Comparison of ENCODE assay signal across 11 mouse cellular contexts in the genomic region with DNA sequence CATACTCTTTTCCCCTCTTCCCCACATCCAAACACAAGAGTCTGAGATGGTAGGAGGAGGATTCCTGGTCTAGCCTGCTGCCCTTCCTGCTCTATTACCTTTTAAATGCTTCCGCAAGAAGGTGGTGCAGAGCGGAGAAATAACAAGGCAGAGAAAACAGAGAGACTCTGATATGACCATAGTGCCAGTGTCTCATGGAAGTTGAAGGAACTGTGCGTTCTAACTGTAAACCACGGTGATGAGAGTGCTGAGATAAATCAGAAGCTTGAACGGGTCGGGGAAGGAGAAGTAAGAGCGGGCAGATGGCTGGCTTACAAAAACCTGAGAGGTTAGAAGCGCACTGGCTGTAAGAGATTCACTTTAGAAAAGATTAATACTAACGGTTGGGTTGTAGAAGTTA. TPM values are rescaled to one million over a fixed set of nuclear protein-coding genes. Genes with fewer than 3 reads are reported as not detected.
DNase-seq lines count a peak whose midpoint lies in the region; ATAC-seq and TF ChIP-seq lines count a peak whose summit lies in the region.
"Had no signal": no experiment of that assay in that cellular context is flagged by ENCODE, and none has a peak within 500 bp of the region (broad histone marks: within the 10 kb centered on the region; RNA-seq: fewer than 3 reads in every experiment).

No protein-coding gene starts in this region.

- H3K4me2 ChIP-seq in kidney, embryonic 15.5 days = peak overlapping the region; percentile 78; the same call in 1 of the 2 replicates
- H3K4me2 ChIP-seq in forebrain, embryonic 14.5 days (ENCODE audit: low read length) = 0 out of 2 replicates have a peak overlapping the region, but pooled peaks have one; percentile 94
- peak overlapping the region; percentile 77 for H3K4me2 ChIP-seq in liver, embryonic 15.5 days

- H3K27me3 ChIP-seq in kidney, embryonic 15.5 days = no peaks in the 10 kb centered on the region
- H3K27me3 ChIP-seq in MEL (ENCODE audit: control insufficient read depth in 1 of 2, insufficient read depth in 2 of 2, low read length in 2 of 2) = no peaks in the 10 kb centered on the region
- H3K27me3 ChIP-seq in forebrain, embryonic 14.5 days (replicated peaks; ENCODE audit: control insufficient read depth, insufficient read depth, low read length) = no peaks in the 10 kb centered on the region
- H3K27me3 ChIP-seq in liver, embryonic 15.5 days = no peaks in the 10 kb centered on the region

- peaks cover 14% of the 10 kb centered on the region for H3K36me3 ChIP-seq in kidney, embryonic 15.5 days
- H3K36me3 ChIP-seq in MEL (ENCODE audit: control insufficient read depth in 1 of 2, insufficient read depth in 2 of 2, low read length in 2 of 2) = peaks cover 2 to 22% of the 10 kb centered on the region in 2 experiments; a peak in 3 of 4 replicates
- H3K36me3 ChIP-seq in forebrain, embryonic 14.5 days (ENCODE audit: control insufficient read depth, insufficient read depth, low read length) = peaks cover 8% of the 10 kb centered on the region; the same call in 1 of the 2 replicates
- peaks cover 48% of the 10 kb centered on the region for H3K36me3 ChIP-seq in liver, embryonic 15.5 days (replicated peaks)

- no peaks in the 10 kb centered on the region for H3K9me3 ChIP-seq in kidney, embryonic 15.5 days (replicated peaks)
- H3K9me3 ChIP-seq in MEL (replicated peaks; ENCODE audit: insufficient read depth, low read length) = no peaks in the 10 kb centered on the region
- H3K9me3 ChIP-seq in forebrain, embryonic 14.5 days (replicated peaks; ENCODE audit: control insufficient read depth, low read length) = no peaks in the 10 kb centered on the region
- H3K9me3 ChIP-seq in liver, embryonic 15.5 days (replicated peaks) = no peaks in the 10 kb centered on the region

- no peak overlapping the region for H3K9ac ChIP-seq in kidney, embryonic 15.5 days
- peak overlapping the region; percentile 29 for H3K9ac ChIP-seq in MEL (ENCODE audit: control insufficient read depth, low read depth, low read length, poor library complexity, severe bottlenecking)
- no peak overlapping the region for H3K9ac ChIP-seq in forebrain, embryonic 14.5 days (ENCODE audit: low read length)
- peak overlapping the region; percentile 94 for H3K9ac ChIP-seq in liver, embryonic 15.5 days

- peaks cover 46% of the 10 kb centered on the region for H3K79me2 ChIP-seq in MEL (ENCODE audit: control insufficient read depth, insufficient read depth, low read length, poor library complexity)

- TF ChIP-seq RAD21 in MEL (IDR thresholded peaks at IDR 0.05; ENCODE audit: low read depth, low read length) = no peak

- TF ChIP-seq EP300 in MEL (IDR thresholded peaks at IDR 0.05; ENCODE audit: low read depth in 1 of 2, low read length in 2 of 2) = peak; percentile 34 to 46; a peak in 3 of 4 replicates

- 93% methylated on average over 9 of the region's 9 CpGs for WGBS in kidney, embryonic 15.5 days
- WGBS in forebrain, embryonic 14.5 days = 98% methylated on average over 9 of the region's 9 CpGs
- 55% methylated on average over 9 of the region's 9 CpGs for WGBS in liver, embryonic 15.5 days (ENCODE audit: insufficient replicate concordance)

- H3K27ac ChIP-seq in kidney, embryonic 15.5 days = no peak overlapping the region
- H3K27ac ChIP-seq in MEL (ENCODE audit: control insufficient read depth, low read depth, low read length) = peak overlapping the region; percentile 53
- H3K27ac ChIP-seq in forebrain, embryonic 14.5 days (ENCODE audit: low read depth, low read length) = no peak overlapping the region
- peak overlapping the region; percentile 99; the same call in 1 of the 2 replicates for H3K27ac ChIP-seq in liver, embryonic 15.5 days (replicated peaks)
- H3K27ac ChIP-seq: macrophage had no signal

- no peak for ATAC-seq in kidney, embryonic 15.5 days (replicated peaks; ENCODE audit: low FRiP score)
- ATAC-seq in forebrain, embryonic 14.5 days = no peak
- ATAC-seq in liver, embryonic 15.5 days (ENCODE audit: insufficient read depth) = no peak

- TF ChIP-seq CTCF in MEL (IDR thresholded peaks at IDR 0.05 in 2 of 3, conservative IDR thresholded peaks at IDR 0.05 in 1 of 3; ENCODE audit: control insufficient read depth in 1 of 3, insufficient read depth in 1 of 3, low read depth in 2 of 3, low read length in 3 of 3, poor library complexity in 1 of 3, severe bottlenecking in 1 of 3) = no peak

- no peak for DNase-seq in kidney, adult 11 months
- peak; percentile 80 for DNase-seq in MEL (ENCODE audit: low read depth, low spot score)
- no peak for DNase-seq in forebrain, embryonic 14.5 days (ENCODE audit: low spot score)
- DNase-seq in cerebellum, adult 11-12 months = no peak
- no peak for DNase-seq in layer of hippocampus, postnatal 10 days (ENCODE audit: low spot score in 2 of 2)
- DNase-seq in thymus, postnatal 0 days (ENCODE audit: low spot score) = no peak
- DNase-seq: heart, postnatal 10 days; thymus, postnatal 36 days had no signal

- H3K4me3 ChIP-seq in kidney, embryonic 15.5 days (replicated peaks) = peak overlapping the region; percentile 81; the same call in 1 of the 2 replicates
- H3K4me3 ChIP-seq in MEL (ENCODE audit: control insufficient read depth in 1 of 2, insufficient read depth in 1 of 2, low read depth in 2 of 2, low read length in 2 of 2) = peak overlapping the region; percentile 33 to 34
- H3K4me3 ChIP-seq in forebrain, embryonic 14.5 days (ENCODE audit: low read depth, low read length) = 0 out of 2 replicates have a peak overlapping the region, but pooled peaks have one; percentile 76
- peak overlapping the region; percentile 84 for H3K4me3 ChIP-seq in liver, embryonic 15.5 days (replicated peaks)

- no peak for TF ChIP-seq POLR2A in MEL (IDR thresholded peaks at IDR 0.05; ENCODE audit: control insufficient read depth in 1 of 2, insufficient read depth in 1 of 2, low read depth in 1 of 2, low read length in 2 of 2, poor library complexity in 1 of 2)

- peaks cover 24% of the 10 kb centered on the region for H3K4me1 ChIP-seq in kidney, embryonic 15.5 days
- H3K4me1 ChIP-seq in MEL (ENCODE audit: control insufficient read depth in 1 of 2, insufficient read depth in 2 of 2, low read length in 2 of 2) = peaks cover 19 to 33% of the 10 kb centered on the region in 2 experiments
- H3K4me1 ChIP-seq in forebrain, embryonic 14.5 days (ENCODE audit: control insufficient read depth, insufficient read depth, low read length) = peaks cover 17% of the 10 kb centered on the region
- peaks cover 37% of the 10 kb centered on the region for H3K4me1 ChIP-seq in liver, embryonic 15.5 days (replicated peaks)

TF ChIP-seq in MEL, 35 proteins besides CTCF, POLR2A, EP300 and RAD21 (continues in another document):
- TF ChIP-seq MXI1 (IDR thresholded peaks at IDR 0.05; ENCODE audit: low read depth, low read length) (0 out of 2 replicates have a peak, but pooled peaks have one; percentile 31), CHD1 (IDR thresholded peaks at IDR 0.05; ENCODE audit: low read depth, low read length) (no peak), MAFK (IDR thresholded peaks at IDR 0.05; ENCODE audit: borderline replicate concordance, low read depth, low read length) (no peak), RCOR1 (IDR thresholded peaks at IDR 0.05; ENCODE audit: low read depth, low read length) (peak; percentile 76), ETS1 (IDR thresholded peaks at IDR 0.05; ENCODE audit: low read depth, low read length) (no peak)

RNA-seq across cellular contexts. Expression of a gene that starts 2.7 kb away (rescaled TPM):
- 88.8 and 91.5 TPM in 2 replicates for polyA plus RNA-seq in kidney, embryonic 15.5 days (2015; fragmentation: Nextera tagmentation; extraction: Ambion mirVana)
- total RNA-seq in MEL (2012; rRNA removed) = 39.1 and 41.8 TPM in 2 replicates
- 10 to 100 TPM in 1 of 2 experiments, not detected in 1; 65.4 TPM for polyA plus RNA-seq in MEL (2012; ENCODE audit: insufficient read depth in 1 of 2, insufficient read length in 2 of 2, low read depth in 1 of 2, low replicate concordance in 2 of 2, missing spikeins in 1 of 2)
- 84.4 and 99.1 TPM in 2 replicates for polyA plus RNA-seq in forebrain, embryonic 14.5 days (2014; fragmentation: Nextera tagmentation; extraction: Ambion mirVana)
- polyA plus RNA-seq in liver, embryonic 15.5 days (2015; fragmentation: Nextera tagmentation; extraction: Ambion mirVana) = 74.6 and 80.9 TPM in 2 replicates
- total RNA-seq in layer of hippocampus, postnatal 10 days (2021) = 10 to 100 TPM; 73.4 to 78.0 TPM
- 64.7 and 65.8 TPM in 2 replicates for polyA plus RNA-seq in thymus, postnatal 0 days (2015; fragmentation: Nextera tagmentation; extraction: Ambion mirVana)

RNA-seq across cellular contexts. Expression of a gene that starts 10.8 kb away (rescaled TPM):
- 0.21 TPM in 1 of 2 replicates, not detected in the other for polyA plus RNA-seq in kidney, embryonic 15.5 days (2015; fragmentation: Nextera tagmentation; extraction: Ambion mirVana)
- not detected in 2 replicates for total RNA-seq in MEL (2012; rRNA removed)
- not detected for polyA plus RNA-seq in MEL (2012; ENCODE audit: insufficient read depth in 1 of 2, insufficient read length in 2 of 2, low read depth in 1 of 2, low replicate concordance in 2 of 2, missing spikeins in 1 of 2)
- not detected in 2 replicates for polyA plus RNA-seq in forebrain, embryonic 14.5 days (2014; fragmentation: Nextera tagmentation; extraction: Ambion mirVana)
- 0.25 and 0.26 TPM in 2 replicates for polyA plus RNA-seq in liver, embryonic 15.5 days (2015; fragmentation: Nextera tagmentation; extraction: Ambion mirVana)
- not detected for total RNA-seq in layer of hippocampus, postnatal 10 days (2021)
- not detected in 2 replicates for polyA plus RNA-seq in thymus, postnatal 0 days (2015; fragmentation: Nextera tagmentation; extraction: Ambion mirVana)
- total RNA-seq: heart, postnatal 10 days had no signal
- polyA plus RNA-seq: macrophage had no signal

RNA-seq across cellular contexts. Expression of a gene that starts 39.3 kb away (rescaled TPM):
- 0.12 and 0.23 TPM in 2 replicates for polyA plus RNA-seq in kidney, embryonic 15.5 days (2015; fragmentation: Nextera tagmentation; extraction: Ambion mirVana)
- total RNA-seq in MEL (2012; rRNA removed) = 0.04 TPM in 1 of 2 replicates, not detected in the other
- under 1 TPM in 1 of 2 experiments, not detected in 1; 0.01 TPM for polyA plus RNA-seq in MEL (2012; ENCODE audit: insufficient read depth in 1 of 2, insufficient read length in 2 of 2, low read depth in 1 of 2, low replicate concordance in 2 of 2, missing spikeins in 1 of 2)
- 0.50 and 0.62 TPM in 2 replicates for polyA plus RNA-seq in forebrain, embryonic 14.5 days (2014; fragmentation: Nextera tagmentation; extraction: Ambion mirVana)
- polyA plus RNA-seq in liver, embryonic 15.5 days (2015; fragmentation: Nextera tagmentation; extraction: Ambion mirVana) = 0.07 and 0.08 TPM in 2 replicates
- 1 to 10 TPM; 4.7 to 5.1 TPM for total RNA-seq in layer of hippocampus, postnatal 10 days (2021)
- 1.4 and 2.2 TPM in 2 replicates for polyA plus RNA-seq in thymus, postnatal 0 days (2015; fragmentation: Nextera tagmentation; extraction: Ambion mirVana)

RNA-seq across cellular contexts. Expression of a gene that starts 53.4 kb away (rescaled TPM):
- 98.5 and 105 TPM in 2 replicates for polyA plus RNA-seq in kidney, embryonic 15.5 days (2015; fragmentation: Nextera tagmentation; extraction: Ambion mirVana)
- 14.4 and 17.1 TPM in 2 replicates for total RNA-seq in MEL (2012; rRNA removed)
- 100 to 1,000 TPM in 1 of 2 experiments, 10 to 100 TPM in 1; 49.3 to 290 TPM for polyA plus RNA-seq in MEL (2012; ENCODE audit: insufficient read depth in 1 of 2, insufficient read length in 2 of 2, low read depth in 1 of 2, low replicate concordance in 2 of 2, missing spikeins in 1 of 2)
- 81.7 and 94.8 TPM in 2 replicates for polyA plus RNA-seq in forebrain, embryonic 14.5 days (2014; fragmentation: Nextera tagmentation; extraction: Ambion mirVana)
- 41.7 and 46.7 TPM in 2 replicates for polyA plus RNA-seq in liver, embryonic 15.5 days (2015; fragmentation: Nextera tagmentation; extraction: Ambion mirVana)
- 10 to 100 TPM; 55.9 to 63.8 TPM for total RNA-seq in layer of hippocampus, postnatal 10 days (2021)
- polyA plus RNA-seq in thymus, postnatal 0 days (2015; fragmentation: Nextera tagmentation; extraction: Ambion mirVana) = 95.4 and 121 TPM in 2 replicates

Comparison
In these comparisons a context has a peak if more than half of its experiments do, and no peak if none do; other contexts are left out.
1. H3K27ac ChIP-seq: peak in MEL (single experiment) and liver, embryonic 15.5 days (single experiment); none in kidney, embryonic 15.5 days (single experiment) and forebrain, embryonic 14.5 days (single experiment).
2. H3K4me3 ChIP-seq: peak in every context shown above with its lines; median percentile 84 in liver, embryonic 15.5 days; 81 in kidney, embryonic 15.5 days; 76 in forebrain, embryonic 14.5 days; 34 in MEL.
3. H3K9ac ChIP-seq: peak in MEL (single experiment) and liver, embryonic 15.5 days (single experiment); none in kidney, embryonic 15.5 days (single experiment) and forebrain, embryonic 14.5 days (single experiment).
4. Peak in every context shown above with its lines, with median percentiles within 50 percentile points of each other: H3K4me2 ChIP-seq.